In the genomic region with DNA sequence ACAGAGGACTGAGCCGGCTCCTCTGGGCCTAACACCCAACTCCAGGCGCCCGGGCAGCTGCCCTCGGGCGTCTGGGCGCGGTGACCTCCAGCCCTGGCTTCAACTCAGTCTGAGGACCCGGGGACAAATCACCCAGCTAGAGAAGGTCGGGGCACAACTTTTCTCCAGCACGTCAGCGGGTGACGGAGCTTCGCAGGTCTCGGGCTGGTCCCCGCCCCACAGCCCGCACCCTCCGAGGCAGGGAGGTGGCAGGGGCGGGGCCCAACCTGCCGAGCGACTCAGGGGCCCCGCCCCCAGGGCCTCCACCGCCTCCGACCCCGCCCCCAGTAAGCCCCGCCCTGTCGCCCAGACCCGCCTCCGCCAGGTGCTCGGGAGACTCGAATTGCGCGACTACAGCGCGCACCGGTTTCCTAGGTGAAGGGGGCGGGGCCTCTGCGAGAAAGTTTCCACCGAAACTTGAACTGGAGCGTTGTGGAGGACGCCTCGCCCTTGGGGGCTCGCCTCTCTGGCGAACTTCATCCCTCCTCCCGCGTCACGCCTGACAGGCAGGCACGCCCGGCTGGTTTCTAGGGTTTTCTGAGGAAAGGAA, we compare ENCODE assay signal across 8 mouse cellular contexts. TPM values are rescaled to one million over a fixed set of nuclear protein-coding genes. Genes with fewer than 3 reads are reported as not detected.
DNase-seq lines count a peak whose midpoint lies in the region; ATAC-seq and TF ChIP-seq lines count a peak whose summit lies in the region.

Gene Glt28d2, minus strand, starts transcription at position 278 of the 589 bp plus-strand sequence.
Gene Gm37240, minus strand, starts transcription at position 280 of the 589 bp plus-strand sequence.

- TF ChIP-seq CTCF in gastrocnemius, adult 2 months (IDR thresholded peaks at IDR 0.05) = no peak
- TF ChIP-seq CTCF in hindbrain, postnatal 0 days (IDR thresholded peaks at IDR 0.05; ENCODE audit: low read depth) = no peak

- peak; percentile 74 for ATAC-seq in activated CD4-positive, CD25-positive, alpha-beta regulatory T cell, adult 4 months
- peak; percentile 55 for ATAC-seq in common myeloid progenitor, adult 5-6 weeks (replicated peaks; ENCODE audit: low read depth, poor library complexity, severe bottlenecking)
- ATAC-seq in hindbrain, postnatal 0 days = peak; percentile 81
- peak; percentile 83 for ATAC-seq in megakaryocyte, adult 5-6 weeks (ENCODE audit: poor library complexity, severe bottlenecking)

- no peaks in the 10 kb centered on the region for H3K9me3 ChIP-seq in hindbrain, postnatal 0 days (ENCODE audit: low read length)

- H3K4me1 ChIP-seq in hindbrain, postnatal 0 days (ENCODE audit: insufficient read depth, low read length) = no peaks in the 10 kb centered on the region

- WGBS in hindbrain, postnatal 0 days = under 1% methylated on average over 47 of the region's 48 CpGs

- no peaks in the 10 kb centered on the region for H3K36me3 ChIP-seq in hindbrain, postnatal 0 days (ENCODE audit: insufficient read depth, low read length)

- 0 out of 2 replicates have a peak, but pooled peaks cover 3% of the 10 kb centered on the region for H3K27me3 ChIP-seq in hindbrain, postnatal 0 days (ENCODE audit: insufficient read depth, low read length)

- peak within 1 kb of the TSS; percentile 77 for H3K4me3 ChIP-seq in gastrocnemius, adult 2 months
- peak within 1 kb of the TSS; percentile 57 for H3K4me3 ChIP-seq in hindbrain, postnatal 0 days (ENCODE audit: low read length)

- intact Hi-C loops in gastrocnemius, adult 2 months (cut with DNase I) = loop anchor here (2.0 kb wide), 1 partner anchor 23 kb away; no protein-coding TSS in a partner anchor

- peak within 1 kb of the TSS; percentile 99 for H3K27ac ChIP-seq in gastrocnemius, adult 2 months
- no peak within 1 kb of the TSS for H3K27ac ChIP-seq in hindbrain, postnatal 0 days

- peak within 1 kb of the TSS; percentile 40; the same call in 1 of the 2 replicates for H3K9ac ChIP-seq in hindbrain, postnatal 0 days (replicated peaks; ENCODE audit: low read length)

- H3K4me2 ChIP-seq in hindbrain, postnatal 0 days (ENCODE audit: low read depth, low read length) = peak within 1 kb of the TSS; percentile 98

- DNase-seq in gastrocnemius, adult 2 months = peak; percentile 95
- peak; percentile 69 for DNase-seq in hindbrain, postnatal 0 days (ENCODE audit: low spot score)
- DNase-seq in left cerebral cortex, adult 18-20 months (ENCODE audit: low spot score in 2 of 2) = peak; percentile 33 to 44
- peak; percentile 60 to 64 for DNase-seq in right cerebral cortex, adult 2 months (ENCODE audit: low spot score in 2 of 2)
- peak; percentile 59 for DNase-seq in urinary bladder, postnatal 10 days (ENCODE audit: low spot score)

RNA-seq across cellular contexts. Expression of gene Glt28d2, which starts in this region (rescaled TPM):
- polyA plus RNA-seq in activated CD4-positive, CD25-positive, alpha-beta regulatory T cell, adult 4 months (2017; shearing (Covaris generic)) = 1 to 10 TPM in 1 of 2 experiments, under 1 TPM in 1; 0.54 to 1.3 TPM
- total RNA-seq in common myeloid progenitor, adult 5-6 weeks (2017) = not detected in 2 replicates
- 1 to 10 TPM; 8.0 to 9.4 TPM for total RNA-seq in gastrocnemius, adult 2 months (2021)
- 0.37 TPM in 1 of 2 replicates, not detected in the other for total RNA-seq in hindbrain, postnatal 0 days (2014; rRNA removed)
- 0.34 and 0.43 TPM in 2 replicates for polyA plus RNA-seq in hindbrain, postnatal 0 days (2015; fragmentation: Nextera tagmentation; extraction: Ambion mirVana)
- under 1 TPM; 0.37 to 0.52 TPM for total RNA-seq in left cerebral cortex, adult 18-20 months (2021)
- not detected in 2 replicates for total RNA-seq in megakaryocyte, adult 5-6 weeks (2015)
- total RNA-seq in megakaryocyte, adult 5-6 weeks (2017) = not detected in 2 replicates

RNA-seq across cellular contexts. Expression of gene Gm37240, which starts in this region (rescaled TPM):
- 1 to 10 TPM; 2.9 to 4.3 TPM for polyA plus RNA-seq in activated CD4-positive, CD25-positive, alpha-beta regulatory T cell, adult 4 months (2017; shearing (Covaris generic))
- not detected in 2 replicates for total RNA-seq in common myeloid progenitor, adult 5-6 weeks (2017)
- total RNA-seq in gastrocnemius, adult 2 months (2021) = 10 to 100 TPM; 34.5 to 37.4 TPM
- 0.14 TPM in 1 of 2 replicates, not detected in the other for total RNA-seq in hindbrain, postnatal 0 days (2014; rRNA removed)
- polyA plus RNA-seq in hindbrain, postnatal 0 days (2015; fragmentation: Nextera tagmentation; extraction: Ambion mirVana) = 1.00 and 1.5 TPM in 2 replicates
- total RNA-seq in left cerebral cortex, adult 18-20 months (2021) = 1 to 10 TPM in 1 of 2 experiments, not detected in 1; 2.3 TPM
- total RNA-seq in megakaryocyte, adult 5-6 weeks (2015) = 0.07 TPM in 1 of 2 replicates, not detected in the other
- 0.04 and 0.15 TPM in 2 replicates for total RNA-seq in megakaryocyte, adult 5-6 weeks (2017)

Comparison
In these comparisons a context has a peak if more than half of its experiments do, and no peak if none do; other contexts are left out.
1. RNA of gene Gm37240 (total RNA-seq): 34.5 to 37.4 TPM in gastrocnemius, adult 2 months; 2.3 TPM in left cerebral cortex, adult 18-20 months, 0.04 to 0.15 TPM in megakaryocyte, adult 5-6 weeks, not detected in common myeloid progenitor, adult 5-6 weeks and 0.14 TPM in hindbrain, postnatal 0 days; every median in the first group is over 10 times any median in the second.
2. Peak in ATAC-seq in common myeloid progenitor, adult 5-6 weeks; RNA of the genes that start here not detected or under 1 TPM.
3. Peak in ATAC-seq in megakaryocyte, adult 5-6 weeks; RNA of the genes that start here not detected or under 1 TPM.
4. DNase-seq: peak in every context shown above with its lines; median percentile 95 in gastrocnemius, adult 2 months; 69 in hindbrain, postnatal 0 days; 62 in right cerebral cortex, adult 2 months; 59 in urinary bladder, postnatal 10 days; 38 in left cerebral cortex, adult 18-20 months.
5. Peak in every context shown above with its lines, with median percentiles within 50 percentile points of each other: ATAC-seq.